Mouse (Mus musculus) ovary, postnatal 10 days (tissue): ENCODE data around the gene Hscb.
A peak's percentile ranks its signal among the peaks of the same experiment; 100 is the strongest.

Experiments used
- DNase-seq: peaks from one replicate; pipeline ENCODE4 v3.0.0; 2022; ENCODE audit warnings: low spot score

The Hscb gene

DNA sequence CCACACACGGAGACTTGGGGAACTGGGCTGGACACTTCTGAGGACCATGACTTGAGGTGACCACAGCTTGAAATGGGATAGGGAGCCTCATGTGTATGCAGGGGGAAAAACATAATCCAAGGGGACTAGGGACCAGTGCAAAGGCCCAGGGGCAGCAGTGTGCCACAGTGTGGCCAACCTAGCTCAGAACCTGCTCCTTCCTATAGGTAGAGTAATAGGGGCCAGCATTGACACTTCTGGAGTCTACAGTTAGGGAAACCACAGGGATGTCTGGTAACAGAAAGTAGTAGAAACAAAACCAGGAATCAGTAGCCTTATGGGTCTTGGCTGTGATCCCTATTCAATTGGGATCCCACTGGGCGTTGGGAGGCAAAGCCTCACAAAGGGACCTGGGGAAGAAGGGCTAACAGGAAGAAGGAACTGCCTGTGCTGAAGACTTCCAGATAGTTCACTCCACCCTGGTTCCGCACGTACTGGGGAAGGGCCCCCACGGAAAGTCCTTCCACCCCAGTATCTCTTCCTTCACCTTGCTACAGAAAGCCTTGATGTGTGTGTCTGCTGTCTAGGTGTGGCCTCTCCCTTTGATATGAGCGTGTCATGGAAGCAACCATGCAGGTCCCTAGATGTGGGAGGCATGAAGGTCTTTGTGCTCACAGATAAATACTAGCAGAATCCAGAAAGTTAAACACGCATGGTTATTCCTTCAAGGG, 57.9 kb downstream of the Hscb start:
- no peak for DNase-seq

DNA sequence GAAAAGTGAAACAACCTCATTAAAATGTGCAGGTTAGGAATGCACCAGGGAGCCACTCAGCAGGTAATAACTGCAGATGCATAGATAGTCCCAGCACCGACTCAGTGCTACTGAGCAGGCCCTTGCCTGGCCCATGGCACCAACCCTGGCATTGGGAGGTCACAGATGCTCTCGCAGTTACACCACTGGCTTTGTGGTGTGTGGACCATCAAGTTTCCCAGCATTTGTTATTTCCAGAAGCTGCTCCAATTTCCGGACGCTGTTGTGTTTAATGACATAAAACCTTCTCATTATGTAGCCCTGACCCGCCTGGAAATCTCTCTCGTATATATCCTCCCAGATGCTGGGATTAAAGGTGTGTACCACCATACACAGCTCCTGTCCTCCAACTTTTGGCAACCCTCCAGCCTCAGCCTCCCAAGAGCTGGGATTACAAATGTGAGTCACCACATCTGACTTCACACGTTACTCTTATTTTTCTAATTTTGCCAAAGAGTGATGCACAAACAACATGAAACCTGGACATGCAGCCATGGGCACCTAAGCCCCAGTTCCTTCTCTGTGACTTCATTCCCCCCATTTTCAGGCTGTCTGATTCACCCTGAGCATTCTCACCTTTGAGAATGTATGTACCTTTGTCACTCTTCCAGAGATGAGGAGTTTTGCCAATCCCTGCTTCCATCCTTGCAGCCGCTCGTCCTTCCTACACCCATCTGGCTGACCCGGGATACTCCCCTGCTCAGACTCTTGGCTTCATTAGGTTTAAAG, 58.6 kb downstream of the Hscb start:
- DNase-seq, result no peak

- DNase-seq, result peak; percentile 87
Observed at GRCm38 (mm10) chr5:110779998-110780760, 59.4 kb downstream of the Hscb start, which contains the start of gene Pus1. TSS of gene Pus1 (minus strand) at chr5:110780659.

GRCm38 (mm10) chr5:110779276-110779997, 60.1 kb downstream of the Hscb start:
- DNase-seq, result no peak
